Mouse (Mus musculus) liver, adult 2 months (tissue): ENCODE data around the gene Ica1. TPM values are rescaled to one million over a fixed set of nuclear protein-coding genes. Genes with fewer than 3 reads are reported as not detected.

ENCODE experiments used
- DNase-seq: peaks from one replicate; pipeline ENCODE4 v3.0.0-alpha.2; 2011; ENCODE audit warnings: low read depth, low spot score; ENCODE audit errors: extremely low read depth
- H3K27ac ChIP-seq: fragments of 200-500 bp; replicated peaks from 2 replicates; pipeline ENCODE4 v1.5.1; 2012; ENCODE audit warnings: low read depth, mild to moderate bottlenecking, control low read depth, inconsistent platforms, low read length; ENCODE audit not compliant: insufficient read depth
- H3K27me3 ChIP-seq: fragments of 200-500 bp; 2 replicates; pipeline ENCODE4 v1.6.1; 2012; ENCODE audit warnings: mild to moderate bottlenecking, moderate library complexity, low read length, inconsistent platforms; ENCODE audit not compliant: control insufficient read depth, insufficient read depth
- H3K36me3 ChIP-seq: fragments of 200-500 bp; 2 replicates; pipeline ENCODE4 v1.6.1; 2012; ENCODE audit warnings: low read length, inconsistent platforms; ENCODE audit not compliant: control insufficient read depth, insufficient read depth
- H3K4me1 ChIP-seq: fragments of 200-500 bp; 2 replicates; pipeline ENCODE4 v1.6.1; 2011; ENCODE audit warnings: low read length; ENCODE audit not compliant: control insufficient read depth, insufficient read depth
- H3K4me3 ChIP-seq: fragments of 200-500 bp; 2 replicates; pipeline ENCODE4 v1.5.1; 2011; ENCODE audit warnings: low read depth, mild to moderate bottlenecking, control low read depth, low read length, moderate library complexity; ENCODE audit not compliant: insufficient read depth
- H3K79me2 ChIP-seq: fragments of 200-500 bp; 2 replicates; pipeline ENCODE4 v1.6.1; 2012; ENCODE audit warnings: inconsistent platforms, mild to moderate bottlenecking, low read length, moderate library complexity; ENCODE audit not compliant: control insufficient read depth, insufficient read depth
- H3K9ac ChIP-seq: fragments of 200-500 bp; 2 replicates; pipeline ENCODE4 v1.6.1; 2012; ENCODE audit warnings: low read depth, mild to moderate bottlenecking, control low read depth, inconsistent platforms, low read length
- CTCF ChIP-seq: fragments of 200-500 bp; IDR thresholded peaks from 2 replicates; pipeline ENCODE4 v1.5.1; 2011; ENCODE audit warnings: low read depth, low read length, control low read depth
- POLR2A ChIP-seq: fragments of 200-500 bp; IDR thresholded peaks from 2 replicates; pipeline ENCODE4 v1.6.1; 2011; ENCODE audit warnings: low read length, control low read depth; ENCODE audit not compliant: insufficient read depth; ENCODE audit errors: extremely low read depth
- WGBS: fragments of 180-500 bp; shearing (Covaris S2); methylation state at CpG from one replicate; pipeline ENCODE4 v1.1.7; 2018; 5-methylcytosine and 5-hydroxymethylcytosine counted together
- polyA plus RNA-seq: library from polyadenylated mRNA; depleted of rRNA; stranded (reverse); fragments of >200 nt; gene quantifications from 2 replicates; pipeline ENCODE4 v1.2.3, GENCODE M21; 2012
- total RNA-seq: library from RNA; depleted of rRNA; stranded (reverse); fragments of >200 nt; gene quantifications from 2 replicates; pipeline ENCODE4 v1.2.3, GENCODE M21; 2014

Gene Ica1
- total and polyA plus RNA-seq, 2 experiments = 0.84 to 2.9 TPM

DNA sequence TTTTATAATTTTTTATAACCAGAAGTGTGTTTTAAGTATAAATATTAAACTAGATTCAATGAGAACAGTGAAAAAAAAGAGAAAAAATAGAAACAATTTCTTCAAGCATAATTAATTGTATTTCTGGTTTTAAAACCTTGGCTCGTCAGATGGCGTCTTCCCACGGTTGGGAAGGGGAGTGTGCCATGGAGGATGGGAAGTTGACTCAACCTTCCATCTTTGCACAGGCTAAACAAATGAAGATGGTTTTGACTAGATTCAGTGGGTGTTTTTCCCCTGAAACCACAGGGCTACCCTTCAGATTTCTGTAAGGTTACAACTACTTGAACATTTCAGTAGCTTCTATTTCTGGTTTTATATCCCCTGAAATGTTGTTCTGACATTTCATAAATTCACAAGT is 12.5 kb downstream of the Ica1 start:
- Histone ChIP-seq H3K79me2 (no peaks in the 10 kb centered on the region; the same call in 1 of the 2 replicates), H3K4me1 (no peaks in the 10 kb centered on the region), H3K27ac (no peak overlapping the region), H3K4me3 (no peak overlapping the region), H3K9ac (no peak overlapping the region), H3K27me3 (no peaks in the 10 kb centered on the region), H3K36me3 (no peaks in the 10 kb centered on the region)
- DNase-seq = no peak
- 92% methylated on average over 3 of the region's 3 CpGs for WGBS
- TF ChIP-seq CTCF = no peak
- TF ChIP-seq POLR2A = no peak

DNA sequence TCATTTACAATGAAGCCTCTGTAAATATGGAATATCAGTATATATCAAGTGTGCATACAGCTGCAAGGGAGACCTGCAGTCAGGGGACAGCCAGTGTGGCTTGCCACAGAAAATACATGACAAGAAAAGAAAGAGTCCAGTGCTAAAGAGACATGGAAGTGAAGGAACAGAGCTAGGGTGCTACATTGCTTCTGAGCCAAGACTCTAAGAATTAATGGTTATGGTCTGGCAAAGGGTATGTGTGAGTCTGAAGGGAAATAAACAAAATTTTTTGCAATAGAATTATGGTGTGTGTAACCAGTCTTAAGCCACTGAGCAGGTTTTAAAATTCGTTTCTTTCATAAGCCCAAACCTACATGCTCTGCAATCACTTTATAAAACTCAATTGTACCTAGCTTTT is 13.2 kb downstream of the Ica1 start:
- H3K79me2 ChIP-seq = no peaks in the 10 kb centered on the region; the same call in 1 of the 2 replicates
- no peak overlapping the region for H3K4me3 ChIP-seq
- WGBS = 71% methylated on average over 1 of the region's 1 CpGs
- H3K27ac ChIP-seq = no peak overlapping the region
- no peaks in the 10 kb centered on the region for H3K4me1 ChIP-seq
- no peaks in the 10 kb centered on the region for H3K36me3 ChIP-seq
- no peak for TF ChIP-seq CTCF
- no peaks in the 10 kb centered on the region for H3K27me3 ChIP-seq
- no peak for DNase-seq
- H3K9ac ChIP-seq = no peak overlapping the region

DNA sequence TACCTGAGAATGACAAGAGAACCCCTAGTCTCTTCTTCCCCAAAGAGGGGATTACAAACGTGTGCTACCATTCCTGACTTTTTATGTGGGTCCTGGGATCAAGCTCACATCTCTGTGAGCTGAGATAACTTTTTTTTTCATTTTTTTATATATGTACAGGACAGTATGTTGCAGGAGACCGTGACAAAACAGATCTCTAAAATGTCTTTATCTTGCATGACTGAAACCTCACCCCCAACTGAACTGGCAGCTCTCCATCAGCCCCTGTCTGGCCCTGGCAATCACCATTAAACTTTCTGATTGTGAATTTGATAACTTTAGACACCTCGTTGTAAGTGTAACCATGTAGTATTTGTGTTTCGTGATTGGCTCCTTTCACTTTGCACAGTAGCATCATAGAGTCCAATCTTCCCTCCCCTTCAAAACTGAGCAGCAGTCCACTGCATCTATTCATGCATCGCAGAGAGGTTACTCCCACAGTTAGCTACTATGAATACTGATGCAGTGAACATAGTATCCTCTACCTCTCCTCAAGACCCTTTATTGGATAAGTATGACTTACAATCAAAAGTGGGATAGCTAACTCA is 17.5 kb downstream of the Ica1 start:
- no peak for DNase-seq
- no peaks in the 10 kb centered on the region for H3K27me3 ChIP-seq
- H3K27ac ChIP-seq = no peak overlapping the region
- H3K36me3 ChIP-seq = no peaks in the 10 kb centered on the region
- H3K4me1 ChIP-seq = no peaks in the 10 kb centered on the region
- TF ChIP-seq POLR2A (no peak), CTCF (no peak)
- no peaks in the 10 kb centered on the region; the same call in 1 of the 2 replicates for H3K79me2 ChIP-seq
- no peak overlapping the region for H3K9ac ChIP-seq
- WGBS = 81% methylated on average over 5 of the region's 5 CpGs
- H3K4me3 ChIP-seq = no peak overlapping the region

DNA sequence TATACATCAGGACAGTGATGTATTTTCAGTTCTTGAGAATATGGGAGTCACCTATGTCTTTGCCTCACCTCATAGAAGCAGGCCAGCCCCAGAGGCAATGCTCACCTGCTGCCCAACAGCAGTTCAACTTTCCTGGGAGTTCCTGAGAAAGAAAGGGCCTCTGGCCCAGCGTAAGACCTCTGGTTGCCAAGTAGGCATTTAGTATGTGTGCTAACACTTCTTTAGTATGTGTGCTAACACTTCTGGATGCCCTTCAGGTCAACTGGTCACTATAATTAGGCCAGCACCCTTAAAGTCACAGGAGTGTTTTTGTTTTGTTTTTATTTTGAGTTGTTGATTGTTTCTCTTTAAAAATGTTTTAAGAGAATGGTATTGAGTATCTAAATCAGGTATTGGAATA is 18.4 kb downstream of the Ica1 start:
- H3K27me3 ChIP-seq = no peaks in the 10 kb centered on the region
- no peak overlapping the region for H3K9ac ChIP-seq
- H3K4me3 ChIP-seq = no peak overlapping the region
- no peak overlapping the region for H3K27ac ChIP-seq
- DNase-seq = no peak
- no peaks in the 10 kb centered on the region for H3K4me1 ChIP-seq
- H3K79me2 ChIP-seq = no peaks in the 10 kb centered on the region
- no peaks in the 10 kb centered on the region for H3K36me3 ChIP-seq
- WGBS = 48% methylated on average over 1 of the region's 1 CpGs
- TF ChIP-seq CTCF (no peak), POLR2A (no peak)

DNA sequence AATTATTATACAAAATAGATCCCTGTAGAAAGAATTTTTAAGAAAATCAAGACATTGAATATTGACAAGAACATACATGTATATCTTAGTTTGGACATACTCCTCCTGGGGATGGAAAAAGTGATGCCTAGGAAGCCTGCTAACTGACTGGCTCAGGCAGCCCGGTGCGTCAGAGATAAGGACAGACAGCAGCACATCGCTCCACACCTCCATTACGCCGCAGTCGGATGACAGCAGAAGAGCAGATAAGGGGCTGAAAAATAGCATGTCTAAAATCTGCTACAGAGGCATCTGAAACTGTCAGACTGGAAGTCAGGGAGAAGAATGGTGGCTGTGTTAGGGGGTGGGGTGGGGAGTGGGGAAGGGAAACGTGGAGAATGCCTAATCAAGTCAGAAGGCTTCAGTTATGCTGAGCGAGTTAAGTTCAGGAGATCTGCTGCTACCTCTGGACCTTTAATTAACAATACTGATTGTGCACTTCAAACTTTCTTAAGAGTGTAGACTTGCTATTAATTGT is 22.5 kb downstream of the Ica1 start:
- TF ChIP-seq CTCF = no peak
- TF ChIP-seq POLR2A = no peak
- Histone ChIP-seq H3K9ac (no peak overlapping the region), H3K4me3 (no peak overlapping the region), H3K36me3 (no peaks in the 10 kb centered on the region), H3K27ac (no peak overlapping the region), H3K4me1 (no peaks in the 10 kb centered on the region), H3K27me3 (no peaks in the 10 kb centered on the region), H3K79me2 (no peaks in the 10 kb centered on the region)
- WGBS = 73% methylated on average over 8 of the region's 8 CpGs
- DNase-seq = no peak

DNA sequence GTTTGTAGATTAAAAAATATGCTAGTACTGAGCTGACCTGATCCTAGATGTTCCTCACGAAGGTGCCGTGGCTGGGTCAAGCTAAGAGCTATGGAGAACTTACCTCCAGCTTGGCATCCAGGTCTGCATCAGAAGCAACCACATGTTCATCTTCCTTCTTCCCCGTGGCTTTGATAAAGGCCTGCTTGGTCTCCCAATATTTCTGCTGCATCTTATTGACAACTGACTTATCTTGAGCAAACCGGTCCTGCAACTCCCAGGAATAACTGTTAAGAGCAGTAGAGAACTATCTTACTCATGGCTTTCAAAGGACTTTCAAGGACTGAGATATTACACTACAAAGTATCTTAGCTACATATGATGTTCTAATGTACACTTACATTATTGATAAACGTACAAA is 23.8 kb downstream of the Ica1 start:
- H3K36me3 ChIP-seq = no peaks in the 10 kb centered on the region
- no peak overlapping the region for H3K27ac ChIP-seq
- DNase-seq = no peak
- H3K79me2 ChIP-seq = no peaks in the 10 kb centered on the region
- no peak for TF ChIP-seq CTCF
- TF ChIP-seq POLR2A = no peak
- no peaks in the 10 kb centered on the region for H3K27me3 ChIP-seq
- no peak overlapping the region for H3K4me3 ChIP-seq
- no peaks in the 10 kb centered on the region for H3K4me1 ChIP-seq
- WGBS = 95% methylated on average over 5 of the region's 5 CpGs
- no peak overlapping the region for H3K9ac ChIP-seq
